Mouse (Mus musculus): ENCODE data around the gene Taf1c.

GRCm38 (mm10) chr8:119590348-119590747 lies 14.7 kb downstream of the Taf1c start:
- TF ChIP-seq POLR2A (IDR thresholded peaks at IDR 0.05; ENCODE audit: control insufficient read depth, extremely low read depth, insufficient read depth, low read length, poor library complexity) (no peak), CTCF (IDR thresholded peaks at IDR 0.05; ENCODE audit: borderline replicate concordance, control insufficient read depth, extremely low read depth, insufficient read depth, low read length, poor library complexity) (no peak)
